Mouse (Mus musculus) forebrain, embryonic 12.5 days (tissue): ENCODE results near the gene Fbxw4. TPM values are rescaled to one million over a fixed set of nuclear protein-coding genes. Genes with fewer than 3 reads are reported as not detected.
"Not testable (repeated sequence)": the region's sequence is repeated elsewhere in the genome, so short reads cannot be mapped to it uniquely, and the experiment has no call there.

Source experiments
- ATAC-seq: fragments of 200-750 bp; cut with Nextera tagmentation; 2 replicates; pipeline ENCODE4 v1.8.0; 2017; ENCODE audit warnings: moderate TSS enrichment; ENCODE audit not compliant: low FRiP score
- H3K27ac ChIP-seq: fragments of 300-500 bp; sonication (generic); 2 replicates; pipeline ENCODE4 v1.5.1; 2016; ENCODE audit warnings: mild to moderate bottlenecking
- H3K27me3 ChIP-seq: fragments of 300-500 bp; sonication (generic); 2 replicates; pipeline ENCODE4 v1.6.1; 2016; ENCODE audit warnings: mild to moderate bottlenecking
- H3K36me3 ChIP-seq: fragments of 300-500 bp; sonication (generic); replicated peaks from 2 replicates; pipeline ENCODE4 v1.6.1; 2016; ENCODE audit warnings: mild to moderate bottlenecking
- H3K4me1 ChIP-seq: fragments of 300-500 bp; sonication (generic); 2 replicates; pipeline ENCODE4 v1.6.1; 2016
- H3K4me2 ChIP-seq: fragments of 300-500 bp; sonication (generic); 2 replicates; pipeline ENCODE4 v1.6.1; 2016; ENCODE audit warnings: mild to moderate bottlenecking, moderate library complexity
- H3K4me3 ChIP-seq: fragments of 300-500 bp; sonication (generic); replicated peaks from 2 replicates; pipeline ENCODE4 v1.5.1; 2016; ENCODE audit warnings: mild to moderate bottlenecking
- H3K9ac ChIP-seq: fragments of 300-500 bp; sonication (generic); 2 replicates; pipeline ENCODE4 v1.6.1; 2016; ENCODE audit warnings: mild to moderate bottlenecking
- H3K9me3 ChIP-seq: fragments of 300-500 bp; sonication (generic); 2 replicates; pipeline ENCODE4 v1.6.1; 2016
- WGBS: fragments of 180-500 bp; shearing (Covaris S2); methylation state at CpG from one replicate; pipeline ENCODE4 v1.1.7; 2016; 5-methylcytosine and 5-hydroxymethylcytosine counted together
- polyA plus RNA-seq: library from polyadenylated mRNA; unstranded; fragments of >200 nt; fragmentation: Nextera tagmentation; extraction: Ambion mirVana; gene quantifications from 2 replicates; pipeline ENCODE4 v1.2.1, GENCODE M21; 2016

The Fbxw4 gene
- polyA plus RNA-seq, 1 experiment from 2014 or later = 4.6 TPM

GRCm38 (mm10) chr19:45652286-45652988 is 7.7 kb downstream of the Fbxw4 start:
- H3K36me3 ChIP-seq = no peaks in the 10 kb centered on the region
- WGBS = 68% methylated on average over 15 of the region's 15 CpGs
- no peak overlapping the region for H3K27ac ChIP-seq
- H3K9ac ChIP-seq = no peak overlapping the region
- no peak for ATAC-seq
- no peak overlapping the region for H3K4me3 ChIP-seq
- H3K27me3 ChIP-seq = no peaks in the 10 kb centered on the region
- H3K4me1 ChIP-seq = peaks cover 16% of the 10 kb centered on the region
- no peaks in the 10 kb centered on the region for H3K9me3 ChIP-seq
- H3K4me2 ChIP-seq = no peak overlapping the region

GRCm38 (mm10) chr19:45651524-45651923 is 8.6 kb downstream of the Fbxw4 start:
- no peaks in the 10 kb centered on the region for H3K9me3 ChIP-seq
- H3K27ac ChIP-seq = no peak overlapping the region
- no peak for ATAC-seq
- no peaks in the 10 kb centered on the region for H3K36me3 ChIP-seq
- no peak overlapping the region for H3K9ac ChIP-seq
- H3K4me1 ChIP-seq = peaks cover 15% of the 10 kb centered on the region
- no peak overlapping the region for H3K4me3 ChIP-seq
- no peak overlapping the region for H3K4me2 ChIP-seq
- 95% methylated on average over 8 of the region's 8 CpGs for WGBS
- H3K27me3 ChIP-seq = no peaks in the 10 kb centered on the region

GRCm38 (mm10) chr19:45649776-45650175 is 10.3 kb downstream of the Fbxw4 start:
- Histone ChIP-seq H3K27ac (no peak overlapping the region), H3K4me1 (peaks cover 5% of the 10 kb centered on the region; the same call in 1 of the 2 replicates), H3K4me3 (no peak overlapping the region), H3K4me2 (no peak overlapping the region), H3K9me3 (no peaks in the 10 kb centered on the region), H3K27me3 (no peaks in the 10 kb centered on the region), H3K36me3 (no peaks in the 10 kb centered on the region), H3K9ac (no peak overlapping the region)
- WGBS = 81% methylated on average over 4 of the region's 4 CpGs
- no peak for ATAC-seq

- not testable (repeated sequence) for H3K27ac ChIP-seq, H3K9me3 ChIP-seq, H3K9ac ChIP-seq, H3K4me3 ChIP-seq, ATAC-seq, H3K27me3 ChIP-seq, H3K4me2 ChIP-seq, H3K4me1 ChIP-seq, H3K36me3 ChIP-seq
- WGBS = 95% methylated on average over 6 of the region's 6 CpGs
These were observed 11.6 kb downstream of the Fbxw4 start for GRCm38 (mm10) chr19:45648469-45648868.

- Histone ChIP-seq H3K9ac (no peak overlapping the region), H3K4me3 (no peak overlapping the region), H3K9me3 (no peaks in the 10 kb centered on the region), H3K27ac (no peak overlapping the region), H3K4me2 (no peak overlapping the region), H3K36me3 (no peaks in the 10 kb centered on the region), H3K27me3 (no peaks in the 10 kb centered on the region), H3K4me1 (peaks cover 5% of the 10 kb centered on the region; the same call in 1 of the 2 replicates)
- no peak for ATAC-seq
- 48% methylated on average over 4 of the region's 4 CpGs for WGBS
These were observed 13.2 kb downstream of the Fbxw4 start for GRCm38 (mm10) chr19:45646866-45647265.

GRCm38 (mm10) chr19:45640691-45641090 is 19.4 kb downstream of the Fbxw4 start:
- H3K9ac ChIP-seq = no peak overlapping the region
- no peaks in the 10 kb centered on the region for H3K9me3 ChIP-seq
- no peak overlapping the region for H3K4me2 ChIP-seq
- no peaks in the 10 kb centered on the region for H3K4me1 ChIP-seq
- no peaks in the 10 kb centered on the region for H3K27me3 ChIP-seq
- no peak overlapping the region for H3K4me3 ChIP-seq
- no peaks in the 10 kb centered on the region for H3K36me3 ChIP-seq
- 79% methylated on average over 7 of the region's 7 CpGs for WGBS
- no peak overlapping the region for H3K27ac ChIP-seq
- ATAC-seq = no peak

- Histone ChIP-seq H3K9me3 (no peaks in the 10 kb centered on the region), H3K4me3 (no peak overlapping the region), H3K4me2 (no peak overlapping the region), H3K36me3 (0 out of 2 replicates have a peak, but pooled peaks cover 4% of the 10 kb centered on the region), H3K4me1 (no peaks in the 10 kb centered on the region), H3K27ac (no peak overlapping the region), H3K27me3 (0 out of 2 replicates have a peak, but pooled peaks cover 5% of the 10 kb centered on the region), H3K9ac (no peak overlapping the region)
- ATAC-seq = no peak
- 81% methylated on average over 5 of the region's 5 CpGs for WGBS
These were observed 24.2 kb downstream of the Fbxw4 start for GRCm38 (mm10) chr19:45635960-45636359.

GRCm38 (mm10) chr19:45631584-45631983 is 28.5 kb downstream of the Fbxw4 start:
- Histone ChIP-seq H3K9ac (no peak overlapping the region), H3K27ac (no peak overlapping the region), H3K27me3 (0 out of 2 replicates have a peak, but pooled peaks cover 18% of the 10 kb centered on the region), H3K4me3 (no peak overlapping the region), H3K4me2 (no peak overlapping the region), H3K9me3 (no peaks in the 10 kb centered on the region), H3K36me3 (0 out of 2 replicates have a peak, but pooled peaks cover 4% of the 10 kb centered on the region), H3K4me1 (no peaks in the 10 kb centered on the region)
- ATAC-seq = no peak
- WGBS = 36% methylated on average over 3 of the region's 3 CpGs

GRCm38 (mm10) chr19:45630953-45631352 is 29.2 kb downstream of the Fbxw4 start:
- Histone ChIP-seq H3K36me3 (peaks cover 4% of the 10 kb centered on the region; the same call in 1 of the 2 replicates), H3K9ac (no peak overlapping the region), H3K4me1 (no peaks in the 10 kb centered on the region), H3K27ac (no peak overlapping the region), H3K4me2 (no peak overlapping the region), H3K27me3 (0 out of 2 replicates have a peak, but pooled peaks cover 18% of the 10 kb centered on the region), H3K4me3 (no peak overlapping the region), H3K9me3 (no peaks in the 10 kb centered on the region)
- 85% methylated on average over 5 of the region's 5 CpGs for WGBS
- ATAC-seq = no peak

- Histone ChIP-seq H3K27ac (no peak overlapping the region), H3K4me1 (no peaks in the 10 kb centered on the region), H3K9ac (no peak overlapping the region), H3K27me3 (peaks cover 24% of the 10 kb centered on the region; the same call in 1 of the 2 replicates), H3K9me3 (no peaks in the 10 kb centered on the region), H3K4me2 (no peak overlapping the region), H3K4me3 (no peak overlapping the region), H3K36me3 (no peaks in the 10 kb centered on the region; the same call in 1 of the 2 replicates)
- no peak for ATAC-seq
- 93% methylated on average over 3 of the region's 3 CpGs for WGBS
These were observed 30.9 kb downstream of the Fbxw4 start for GRCm38 (mm10) chr19:45629219-45629618.

GRCm38 (mm10) chr19:45628649-45629048 is 31.5 kb downstream of the Fbxw4 start:
- H3K9ac ChIP-seq = no peak overlapping the region
- H3K4me2 ChIP-seq = no peak overlapping the region
- peaks cover 27% of the 10 kb centered on the region; the same call in 1 of the 2 replicates for H3K27me3 ChIP-seq
- 33% methylated on average over 6 of the region's 6 CpGs for WGBS
- H3K9me3 ChIP-seq = no peaks in the 10 kb centered on the region
- no peaks in the 10 kb centered on the region for H3K4me1 ChIP-seq
- H3K36me3 ChIP-seq = no peaks in the 10 kb centered on the region; the same call in 1 of the 2 replicates
- H3K27ac ChIP-seq = no peak overlapping the region
- no peak for ATAC-seq
- no peak overlapping the region for H3K4me3 ChIP-seq

GRCm38 (mm10) chr19:45627036-45627435 is 33.1 kb downstream of the Fbxw4 start:
- H3K27ac ChIP-seq = no peak overlapping the region
- H3K9me3 ChIP-seq = no peaks in the 10 kb centered on the region
- H3K27me3 ChIP-seq = peaks cover 35% of the 10 kb centered on the region
- no peak overlapping the region for H3K9ac ChIP-seq
- no peak overlapping the region for H3K4me3 ChIP-seq
- no peaks in the 10 kb centered on the region; the same call in 1 of the 2 replicates for H3K36me3 ChIP-seq
- H3K4me1 ChIP-seq = 0 out of 2 replicates have a peak, but pooled peaks cover 5% of the 10 kb centered on the region
- WGBS = 43% methylated on average over 3 of the region's 3 CpGs
- H3K4me2 ChIP-seq = no peak overlapping the region
- ATAC-seq = no peak

GRCm38 (mm10) chr19:45623710-45624109 is 36.4 kb downstream of the Fbxw4 start:
- Histone ChIP-seq H3K36me3 (no peaks in the 10 kb centered on the region; the same call in 1 of the 2 replicates), H3K4me3 (no peak overlapping the region), H3K27ac (no peak overlapping the region), H3K9ac (no peak overlapping the region), H3K27me3 (peaks cover 56% of the 10 kb centered on the region), H3K4me2 (no peak overlapping the region), H3K9me3 (no peaks in the 10 kb centered on the region), H3K4me1 (0 out of 2 replicates have a peak, but pooled peaks cover 8% of the 10 kb centered on the region)
- no peak for ATAC-seq
- 85% methylated on average over 4 of the region's 4 CpGs for WGBS
